Mouse (Mus musculus): ENCODE data around the gene Tm4sf4. TPM values are rescaled to one million over a fixed set of nuclear protein-coding genes. Genes with fewer than 3 reads are reported as not detected.

Gene Tm4sf4
- total RNA-seq (2014; rRNA removed) (144 and 193 TPM in 2 replicates), polyA plus RNA-seq (2012; rRNA removed) (99.2 and 131 TPM in 2 replicates)

DNA sequence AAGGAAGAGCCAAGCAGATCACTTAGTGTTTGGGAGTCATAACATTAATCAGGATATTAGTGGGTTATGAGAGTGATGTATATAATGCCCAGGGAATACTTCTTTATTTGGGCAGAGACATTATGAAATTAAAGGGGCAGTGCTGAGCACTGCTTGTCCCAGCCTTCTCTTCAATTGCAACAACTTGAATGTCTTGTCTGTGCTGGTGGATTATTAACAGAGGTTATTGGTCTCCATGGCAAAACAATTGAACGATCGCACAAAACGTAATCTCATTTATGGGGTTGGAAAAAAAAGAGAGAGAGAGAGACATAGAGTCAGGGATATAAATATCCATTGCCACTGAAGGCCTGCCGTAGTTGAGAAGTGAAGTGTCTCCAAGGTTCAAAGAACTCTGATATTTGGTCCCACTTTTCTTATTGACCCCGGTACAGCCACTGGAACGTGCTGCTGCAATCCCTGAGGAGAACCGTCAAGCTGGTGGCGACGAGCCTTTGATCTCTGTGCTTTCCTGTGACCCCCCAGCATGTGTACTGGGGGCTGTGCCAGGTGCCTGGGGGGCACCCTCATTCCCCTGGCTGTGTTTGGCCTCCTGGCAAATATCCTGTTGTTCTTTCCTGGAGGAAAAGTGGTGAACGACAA is at the start of gene Tm4sf4:
TSS of gene Tm4sf4 (plus strand) at position 226 of the 642 bp plus-strand sequence.
- no peaks in the 10 kb centered on the region for H3K27me3 ChIP-seq (ENCODE audit: control insufficient read depth, insufficient read depth, low read length)
- H3K9ac ChIP-seq (ENCODE audit: low read depth, low read length) = peak within 1 kb of the TSS; percentile 76
- peaks cover 19% of the 10 kb centered on the region for H3K4me1 ChIP-seq (ENCODE audit: control insufficient read depth, insufficient read depth, low read length)
- DNase-seq (ENCODE audit: extremely low read depth, low read depth, low spot score) = peak; percentile 97
- no peaks in the 10 kb centered on the region for H3K36me3 ChIP-seq (ENCODE audit: control insufficient read depth, insufficient read depth, low read length)
- H3K79me2 ChIP-seq (ENCODE audit: control insufficient read depth, insufficient read depth, low read length) = no peaks in the 10 kb centered on the region
- H3K4me3 ChIP-seq (ENCODE audit: insufficient read depth, low read depth, low read length) = peak within 1 kb of the TSS; percentile 65
- H3K27ac ChIP-seq (replicated peaks; ENCODE audit: insufficient read depth, low read depth, low read length) = peak within 1 kb of the TSS; percentile 91
- TF ChIP-seq POLR2A (IDR thresholded peaks at IDR 0.05; ENCODE audit: extremely low read depth, insufficient read depth, low read length) (no peak), CTCF (IDR thresholded peaks at IDR 0.05; ENCODE audit: low read depth, low read length) (no peak)
- WGBS = 23% methylated on average over 10 of the region's 10 CpGs

DNA sequence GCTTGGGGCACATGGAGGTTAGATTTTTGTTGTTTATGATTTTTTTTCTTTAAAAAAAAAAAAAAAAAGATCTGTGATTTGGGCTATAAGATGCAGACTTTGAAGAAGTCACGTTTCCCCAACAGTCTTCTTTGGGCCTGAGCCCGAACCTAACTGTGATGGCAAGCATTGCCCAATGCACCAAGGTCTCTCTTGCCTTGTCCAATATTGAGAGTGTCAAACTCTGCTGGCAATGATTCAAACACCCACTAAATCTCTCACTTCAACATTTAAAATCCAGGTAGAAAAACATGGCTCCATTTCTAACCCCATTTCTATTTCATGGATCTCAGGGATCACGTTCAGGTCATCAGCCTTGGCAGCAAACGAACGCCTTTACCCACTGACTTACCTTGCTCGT is 38.7 kb upstream of the Tm4sf4 start:
- 18% methylated on average over 6 of the region's 6 CpGs for WGBS
- TF ChIP-seq CTCF (IDR thresholded peaks at IDR 0.05; ENCODE audit: low read depth, low read length) (no peak), POLR2A (IDR thresholded peaks at IDR 0.05; ENCODE audit: extremely low read depth, insufficient read depth, low read length) (no peak)
- no peak overlapping the region for H3K9ac ChIP-seq (ENCODE audit: low read depth, low read length)
- H3K4me1 ChIP-seq (ENCODE audit: control insufficient read depth, insufficient read depth, low read length) = peaks cover 5% of the 10 kb centered on the region; the same call in 1 of the 2 replicates
- no peaks in the 10 kb centered on the region for H3K27me3 ChIP-seq (ENCODE audit: control insufficient read depth, insufficient read depth, low read length)
- DNase-seq (ENCODE audit: extremely low read depth, low read depth, low spot score) = peak; percentile 94
- no peak overlapping the region for H3K27ac ChIP-seq (replicated peaks; ENCODE audit: insufficient read depth, low read depth, low read length)
- H3K79me2 ChIP-seq (ENCODE audit: control insufficient read depth, insufficient read depth, low read length) = peaks cover 12% of the 10 kb centered on the region; the same call in 1 of the 2 replicates
- H3K36me3 ChIP-seq (ENCODE audit: control insufficient read depth, insufficient read depth, low read length) = no peaks in the 10 kb centered on the region
- peak overlapping the region; percentile 61 for H3K4me3 ChIP-seq (ENCODE audit: insufficient read depth, low read depth, low read length)

DNA sequence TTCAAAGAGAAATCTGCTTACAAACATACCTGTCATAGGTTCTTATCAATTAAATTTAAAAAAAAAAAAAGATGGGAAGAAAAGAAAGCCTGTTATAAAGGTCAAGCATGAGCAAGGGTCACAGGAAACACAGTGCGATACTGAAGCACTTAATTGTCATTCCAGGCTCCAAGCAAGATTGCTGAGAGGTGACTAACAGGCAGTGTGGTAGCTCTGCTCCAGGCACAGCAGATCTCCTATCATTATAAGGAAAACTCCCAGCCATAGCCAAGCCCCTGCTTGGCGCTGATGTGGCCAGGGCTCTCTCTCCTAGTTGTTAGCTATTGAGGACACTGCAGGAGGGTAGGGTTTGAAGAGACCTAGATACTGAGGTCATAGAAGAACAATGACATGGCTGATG is 38.2 kb upstream of the Tm4sf4 start:
- H3K4me3 ChIP-seq (ENCODE audit: insufficient read depth, low read depth, low read length) = peak overlapping the region; percentile 61
- 9% methylated on average over 2 of the region's 2 CpGs for WGBS

DNA sequence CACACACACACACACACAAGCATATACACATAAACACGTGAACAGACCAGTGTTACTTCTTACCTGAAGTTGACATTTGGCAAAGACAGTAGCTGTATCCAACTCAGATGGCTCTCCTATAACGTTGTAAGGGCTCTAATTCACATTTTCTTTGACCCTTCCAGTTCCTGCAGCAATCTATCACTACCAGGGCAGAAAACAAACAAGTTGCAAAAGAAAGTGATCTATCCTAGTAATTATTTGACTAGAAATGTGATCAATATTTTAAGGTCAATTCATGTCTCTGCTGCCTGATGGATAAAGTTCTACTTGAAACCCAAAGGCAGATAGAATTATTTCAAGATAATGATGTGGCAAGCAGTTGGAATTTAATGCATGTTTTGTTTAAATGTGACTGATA is 37.5 kb upstream of the Tm4sf4 start:
- WGBS = 19% methylated on average over 2 of the region's 2 CpGs
- H3K27ac ChIP-seq (replicated peaks; ENCODE audit: insufficient read depth, low read depth, low read length) = peak overlapping the region; percentile 94

More for the DNA sequence above, 38.2 kb upstream of the Tm4sf4 start:
- Histone ChIP-seq H3K27ac (replicated peaks; ENCODE audit: insufficient read depth, low read depth, low read length) (peak overlapping the region; percentile 94), H3K4me1 (ENCODE audit: control insufficient read depth, insufficient read depth, low read length) (peaks cover 5% of the 10 kb centered on the region; the same call in 1 of the 2 replicates), H3K36me3 (ENCODE audit: control insufficient read depth, insufficient read depth, low read length) (no peaks in the 10 kb centered on the region), H3K79me2 (ENCODE audit: control insufficient read depth, insufficient read depth, low read length) (peaks cover 12% of the 10 kb centered on the region; the same call in 1 of the 2 replicates), H3K27me3 (ENCODE audit: control insufficient read depth, insufficient read depth, low read length) (no peaks in the 10 kb centered on the region), H3K9ac (ENCODE audit: low read depth, low read length) (peak overlapping the region; percentile 73)
- TF ChIP-seq CTCF (IDR thresholded peaks at IDR 0.05; ENCODE audit: low read depth, low read length) (no peak), POLR2A (IDR thresholded peaks at IDR 0.05; ENCODE audit: extremely low read depth, insufficient read depth, low read length) (no peak)
- DNase-seq (ENCODE audit: extremely low read depth, low read depth, low spot score) = no peak

DNA sequence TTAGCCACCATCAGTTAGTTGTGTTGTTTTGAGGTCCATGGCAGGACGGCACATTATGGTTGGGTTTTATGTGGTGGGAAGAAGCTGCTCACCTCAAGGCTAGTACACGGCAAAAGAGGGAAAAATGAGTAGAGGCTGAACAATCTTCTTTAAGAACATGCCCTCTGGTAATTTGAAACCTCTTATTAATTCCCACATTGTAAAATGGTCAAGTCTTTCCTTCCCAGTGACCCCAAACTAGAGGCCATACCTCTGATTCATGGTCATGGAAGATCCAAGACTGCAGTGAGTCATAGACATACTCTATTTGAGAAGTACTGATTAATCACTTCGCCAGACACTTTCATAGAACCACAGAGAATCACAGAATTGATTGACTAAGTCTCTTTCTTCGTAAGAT is 13.6 kb upstream of the Tm4sf4 start:
- Histone ChIP-seq H3K27me3 (ENCODE audit: control insufficient read depth, insufficient read depth, low read length) (no peaks in the 10 kb centered on the region), H3K27ac (replicated peaks; ENCODE audit: insufficient read depth, low read depth, low read length) (no peak overlapping the region), H3K4me1 (ENCODE audit: control insufficient read depth, insufficient read depth, low read length) (no peaks in the 10 kb centered on the region), H3K36me3 (ENCODE audit: control insufficient read depth, insufficient read depth, low read length) (no peaks in the 10 kb centered on the region), H3K4me3 (ENCODE audit: insufficient read depth, low read depth, low read length) (no peak overlapping the region), H3K79me2 (ENCODE audit: control insufficient read depth, insufficient read depth, low read length) (no peaks in the 10 kb centered on the region), H3K9ac (ENCODE audit: low read depth, low read length) (no peak overlapping the region)
- no peak for DNase-seq (ENCODE audit: extremely low read depth, low read depth, low spot score)
- no peak for TF ChIP-seq CTCF (IDR thresholded peaks at IDR 0.05; ENCODE audit: low read depth, low read length)
- TF ChIP-seq POLR2A (IDR thresholded peaks at IDR 0.05; ENCODE audit: extremely low read depth, insufficient read depth, low read length) = no peak
- 97% methylated on average over 4 of the region's 4 CpGs for WGBS

More for the DNA sequence above, 37.5 kb upstream of the Tm4sf4 start:
- Histone ChIP-seq H3K4me3 (ENCODE audit: insufficient read depth, low read depth, low read length) (peak overlapping the region; percentile 61), H3K79me2 (ENCODE audit: control insufficient read depth, insufficient read depth, low read length) (peaks cover 12% of the 10 kb centered on the region; the same call in 1 of the 2 replicates), H3K36me3 (ENCODE audit: control insufficient read depth, insufficient read depth, low read length) (no peaks in the 10 kb centered on the region), H3K27me3 (ENCODE audit: control insufficient read depth, insufficient read depth, low read length) (no peaks in the 10 kb centered on the region), H3K4me1 (ENCODE audit: control insufficient read depth, insufficient read depth, low read length) (peaks cover 5% of the 10 kb centered on the region; the same call in 1 of the 2 replicates), H3K9ac (ENCODE audit: low read depth, low read length) (peak overlapping the region; percentile 73)
- TF ChIP-seq CTCF (IDR thresholded peaks at IDR 0.05; ENCODE audit: low read depth, low read length) = no peak
- no peak for TF ChIP-seq POLR2A (IDR thresholded peaks at IDR 0.05; ENCODE audit: extremely low read depth, insufficient read depth, low read length)
- peak; percentile 94 for DNase-seq (ENCODE audit: extremely low read depth, low read depth, low spot score)

DNA sequence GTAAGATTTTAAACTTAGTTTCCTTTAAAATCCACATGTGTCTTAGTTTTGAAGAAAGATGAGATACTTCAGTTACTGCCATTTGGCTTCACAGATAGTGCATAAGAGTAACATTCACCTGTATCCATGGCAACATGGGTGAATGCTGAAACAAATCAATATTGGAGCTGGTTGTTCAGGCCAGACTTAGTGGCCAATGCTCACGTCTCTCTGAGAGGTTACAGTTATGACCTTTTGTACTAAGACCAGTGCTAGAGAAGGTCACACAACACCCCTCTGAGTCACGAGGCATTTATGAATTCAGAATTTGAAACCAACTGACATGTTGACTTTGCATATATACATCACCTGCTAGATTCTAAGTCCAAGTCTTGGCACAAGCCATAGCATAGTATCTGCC is 4.9 kb upstream of the Tm4sf4 start:
- 13% methylated on average over 2 of the region's 2 CpGs for WGBS
- Histone ChIP-seq H3K9ac (ENCODE audit: low read depth, low read length) (no peak overlapping the region), H3K4me3 (ENCODE audit: insufficient read depth, low read depth, low read length) (no peak overlapping the region), H3K4me1 (ENCODE audit: control insufficient read depth, insufficient read depth, low read length) (peaks cover 14% of the 10 kb centered on the region), H3K36me3 (ENCODE audit: control insufficient read depth, insufficient read depth, low read length) (no peaks in the 10 kb centered on the region), H3K27ac (replicated peaks; ENCODE audit: insufficient read depth, low read depth, low read length) (no peak overlapping the region), H3K79me2 (ENCODE audit: control insufficient read depth, insufficient read depth, low read length) (no peaks in the 10 kb centered on the region), H3K27me3 (ENCODE audit: control insufficient read depth, insufficient read depth, low read length) (no peaks in the 10 kb centered on the region)
- TF ChIP-seq CTCF (IDR thresholded peaks at IDR 0.05; ENCODE audit: low read depth, low read length) (no peak), POLR2A (IDR thresholded peaks at IDR 0.05; ENCODE audit: extremely low read depth, insufficient read depth, low read length) (no peak)
- peak; percentile 98 for DNase-seq (ENCODE audit: extremely low read depth, low read depth, low spot score)
